Mouse (Mus musculus): ENCODE results near the gene Fam189b. TPM values are rescaled to one million over a fixed set of nuclear protein-coding genes. Genes with fewer than 3 reads are reported as not detected.

The Fam189b gene
- total and polyA plus RNA-seq, 2 experiments from 2014 or later, result 8.9 to 31.8 TPM

- peaks cover 87% of the 10 kb centered on the region for H3K36me3 ChIP-seq (ENCODE audit: insufficient read depth)
- no peak for DNase-seq
- WGBS, result 89% methylated on average over 10 of the region's 10 CpGs
Measured at GRCm38 (mm10) chr3:89236516-89236915, 53.6 kb downstream of the Fam189b start.

GRCm38 (mm10) chr3:89237682-89238081 lies 54.7 kb downstream of the Fam189b start:
- H3K27me3 ChIP-seq (ENCODE audit: insufficient read depth, low read length), result no peaks in the 10 kb centered on the region
- H3K4me1 ChIP-seq (ENCODE audit: insufficient read depth), result no peaks in the 10 kb centered on the region
- no peak overlapping the region for H3K4me3 ChIP-seq (ENCODE audit: low read depth, low read length)
- peaks cover 97% of the 10 kb centered on the region for H3K36me3 ChIP-seq (ENCODE audit: insufficient read depth)
- 89% methylated on average over 21 of the region's 21 CpGs for WGBS
- no peaks in the 10 kb centered on the region for H3K9me3 ChIP-seq (ENCODE audit: low read length)
- no peak for DNase-seq
- TF ChIP-seq CTCF (IDR thresholded peaks at IDR 0.05; ENCODE audit: low read depth), result no peak
- H3K4me2 ChIP-seq (ENCODE audit: low read depth), result no peak overlapping the region
- no peak overlapping the region for H3K27ac ChIP-seq (ENCODE audit: low read depth, low read length)
- H3K9ac ChIP-seq, result no peak overlapping the region
- no peak for ATAC-seq

More at GRCm38 (mm10) chr3:89236516-89236915, 53.6 kb downstream of the Fam189b start:
- Histone ChIP-seq H3K27ac (ENCODE audit: low read depth, low read length) (no peak overlapping the region), H3K4me1 (ENCODE audit: insufficient read depth) (no peaks in the 10 kb centered on the region), H3K27me3 (ENCODE audit: insufficient read depth, low read length) (no peaks in the 10 kb centered on the region), H3K4me2 (ENCODE audit: low read depth) (no peak overlapping the region), H3K9ac (no peak overlapping the region), H3K9me3 (ENCODE audit: low read length) (no peaks in the 10 kb centered on the region), H3K4me3 (ENCODE audit: low read depth, low read length) (no peak overlapping the region)
- no peak for ATAC-seq
- TF ChIP-seq CTCF (IDR thresholded peaks at IDR 0.05; ENCODE audit: low read depth), result no peak

GRCm38 (mm10) chr3:89238494-89238893 lies 55.6 kb downstream of the Fam189b start:
- Histone ChIP-seq H3K27ac (ENCODE audit: low read depth, low read length) (no peak overlapping the region), H3K9me3 (ENCODE audit: low read length) (no peaks in the 10 kb centered on the region), H3K4me3 (ENCODE audit: low read depth, low read length) (no peak overlapping the region), H3K4me2 (ENCODE audit: low read depth) (no peak overlapping the region), H3K4me1 (ENCODE audit: insufficient read depth) (no peaks in the 10 kb centered on the region), H3K36me3 (ENCODE audit: insufficient read depth) (peaks cover 90% of the 10 kb centered on the region), H3K27me3 (ENCODE audit: insufficient read depth, low read length) (no peaks in the 10 kb centered on the region), H3K9ac (no peak overlapping the region)
- no peak for TF ChIP-seq CTCF (IDR thresholded peaks at IDR 0.05; ENCODE audit: low read depth)
- DNase-seq (no peak), ATAC-seq (no peak)
- 80% methylated on average over 12 of the region's 12 CpGs for WGBS

MicroRNAs within 50 kb of the gene (microRNA counts, 519-probe panel; counts per million panel counts)
- 3,579 counts per million, percentile 36 among the panel's probes with 10 or more counts for microRNA mmu-miR-92b

Small RNA genes lying within 50 kb of the gene (microRNA-seq; reads per million reads assigned to microRNA genes)
- 3,346 to 3,755 reads per million in 2 experiments for gene Mir92b

Other genes starting within 250 kb of the Fam189b start
- gene Ash1l, start 232.5 kb upstream of the Fam189b start, total RNA-seq (2014; rRNA removed), result 25.9 and 28.9 TPM in 2 replicates
- gene Ash1l, start 232.5 kb upstream of the Fam189b start, polyA plus RNA-seq (2015; fragmentation: Nextera tagmentation; extraction: Ambion mirVana), result 6.8 and 12.8 TPM in 2 replicates
- 76.2 and 83.0 TPM in 2 replicates for gene Dap3, start 232.0 kb upstream of the Fam189b start, total RNA-seq (2014; rRNA removed)
- gene Dap3, start 232.0 kb upstream of the Fam189b start, polyA plus RNA-seq (2015; fragmentation: Nextera tagmentation; extraction: Ambion mirVana), result 127 and 141 TPM in 2 replicates
- gene Rusc1, start 89.8 kb upstream of the Fam189b start, total RNA-seq (2014; rRNA removed), result 148 and 158 TPM in 2 replicates
- 86.1 and 101 TPM in 2 replicates for gene Rusc1, start 89.8 kb upstream of the Fam189b start, polyA plus RNA-seq (2015; fragmentation: Nextera tagmentation; extraction: Ambion mirVana)
- gene Gm43738, start 82.0 kb upstream of the Fam189b start, total RNA-seq (2014; rRNA removed), result not detected in 2 replicates
- gene Gm43738, start 82.0 kb upstream of the Fam189b start, polyA plus RNA-seq (2015; fragmentation: Nextera tagmentation; extraction: Ambion mirVana), result not detected in 2 replicates
- 421 and 510 TPM in 2 replicates for gene Fdps, start 81.2 kb upstream of the Fam189b start, total RNA-seq (2014; rRNA removed)
- gene Fdps, start 81.2 kb upstream of the Fam189b start, polyA plus RNA-seq (2015; fragmentation: Nextera tagmentation; extraction: Ambion mirVana), result 435 and 441 TPM in 2 replicates
- 0.08 and 0.76 TPM in 2 replicates for gene Pklr, start 47.0 kb upstream of the Fam189b start, total RNA-seq (2014; rRNA removed)
- gene Pklr, start 47.0 kb upstream of the Fam189b start, polyA plus RNA-seq (2015; fragmentation: Nextera tagmentation; extraction: Ambion mirVana), result 0.19 TPM in 1 of 2 replicates, not detected in the other
- gene Hcn3, start 22.9 kb upstream of the Fam189b start, total RNA-seq (2014; rRNA removed), result 44.9 and 45.5 TPM in 2 replicates
- gene Hcn3, start 22.9 kb upstream of the Fam189b start, polyA plus RNA-seq (2015; fragmentation: Nextera tagmentation; extraction: Ambion mirVana), result 22.7 and 30.3 TPM in 2 replicates
- 35.6 and 43.1 TPM in 2 replicates for gene Clk2, start 18.3 kb upstream of the Fam189b start, total RNA-seq (2014; rRNA removed)
- 11.2 and 12.8 TPM in 2 replicates for gene Clk2, start 18.3 kb upstream of the Fam189b start, polyA plus RNA-seq (2015; fragmentation: Nextera tagmentation; extraction: Ambion mirVana)
- 44.3 and 63.7 TPM in 2 replicates for gene Scamp3, start 5.7 kb upstream of the Fam189b start, total RNA-seq (2014; rRNA removed)
- 116 and 124 TPM in 2 replicates for gene Scamp3, start 5.7 kb upstream of the Fam189b start, polyA plus RNA-seq (2015; fragmentation: Nextera tagmentation; extraction: Ambion mirVana)
- 46.9 and 51.1 TPM in 2 replicates for gene Gba, start 19.8 kb downstream of the Fam189b start, total RNA-seq (2014; rRNA removed)
- gene Gba, start 19.8 kb downstream of the Fam189b start, polyA plus RNA-seq (2015; fragmentation: Nextera tagmentation; extraction: Ambion mirVana), result 40.4 and 41.7 TPM in 2 replicates
- gene Thbs3, start 32.0 kb downstream of the Fam189b start, total RNA-seq (2014; rRNA removed), result 53.6 and 74.1 TPM in 2 replicates
- gene Thbs3, start 32.0 kb downstream of the Fam189b start, polyA plus RNA-seq (2015; fragmentation: Nextera tagmentation; extraction: Ambion mirVana), result 31.1 and 42.8 TPM in 2 replicates
- gene Mtx1, start 43.9 kb downstream of the Fam189b start, total RNA-seq (2014; rRNA removed), result 142 and 167 TPM in 2 replicates
- gene Mtx1, start 43.9 kb downstream of the Fam189b start, polyA plus RNA-seq (2015; fragmentation: Nextera tagmentation; extraction: Ambion mirVana), result 199 and 212 TPM in 2 replicates
- 1.3 and 1.6 TPM in 2 replicates for gene Muc1, start 45.9 kb downstream of the Fam189b start, total RNA-seq (2014; rRNA removed)
- gene Muc1, start 45.9 kb downstream of the Fam189b start, polyA plus RNA-seq (2015; fragmentation: Nextera tagmentation; extraction: Ambion mirVana), result 0.27 and 0.35 TPM in 2 replicates
- 67.0 and 68.1 TPM in 2 replicates for gene Krtcap2, start 62.8 kb downstream of the Fam189b start, total RNA-seq (2014; rRNA removed)
- 221 and 244 TPM in 2 replicates for gene Krtcap2, start 62.8 kb downstream of the Fam189b start, polyA plus RNA-seq (2015; fragmentation: Nextera tagmentation; extraction: Ambion mirVana)
- 83.0 and 98.3 TPM in 2 replicates for gene Trim46, start 63.2 kb downstream of the Fam189b start, total RNA-seq (2014; rRNA removed)
- 56.0 and 63.5 TPM in 2 replicates for gene Trim46, start 63.2 kb downstream of the Fam189b start, polyA plus RNA-seq (2015; fragmentation: Nextera tagmentation; extraction: Ambion mirVana)
- gene Dpm3, start 76.2 kb downstream of the Fam189b start, total RNA-seq (2014; rRNA removed), result 66.7 and 160 TPM in 2 replicates
- gene Dpm3, start 76.2 kb downstream of the Fam189b start, polyA plus RNA-seq (2015; fragmentation: Nextera tagmentation; extraction: Ambion mirVana), result 74.9 and 96.8 TPM in 2 replicates
- 22.1 and 26.7 TPM in 2 replicates for gene Slc50a1, start 87.4 kb downstream of the Fam189b start, total RNA-seq (2014; rRNA removed)
- 34.8 and 36.8 TPM in 2 replicates for gene Slc50a1, start 87.4 kb downstream of the Fam189b start, polyA plus RNA-seq (2015; fragmentation: Nextera tagmentation; extraction: Ambion mirVana)
- gene Efna1, start 98.0 kb downstream of the Fam189b start, total RNA-seq (2014; rRNA removed), result 5.5 and 8.4 TPM in 2 replicates
- 10.8 and 11.1 TPM in 2 replicates for gene Efna1, start 98.0 kb downstream of the Fam189b start, polyA plus RNA-seq (2015; fragmentation: Nextera tagmentation; extraction: Ambion mirVana)
- gene Efna3, start 139.8 kb downstream of the Fam189b start, total RNA-seq (2014; rRNA removed), result 76.7 and 80.7 TPM in 2 replicates
- gene Efna3, start 139.8 kb downstream of the Fam189b start, polyA plus RNA-seq (2015; fragmentation: Nextera tagmentation; extraction: Ambion mirVana), result 68.9 and 73.8 TPM in 2 replicates
- gene Efna4, start 154.9 kb downstream of the Fam189b start, total RNA-seq (2014; rRNA removed), result 8.4 and 11.1 TPM in 2 replicates
- 7.8 and 8.1 TPM in 2 replicates for gene Efna4, start 154.9 kb downstream of the Fam189b start, polyA plus RNA-seq (2015; fragmentation: Nextera tagmentation; extraction: Ambion mirVana)
- gene Adam15, start 166.9 kb downstream of the Fam189b start, total RNA-seq (2014; rRNA removed), result 47.9 and 53.3 TPM in 2 replicates
- 50.1 and 56.4 TPM in 2 replicates for gene Adam15, start 166.9 kb downstream of the Fam189b start, polyA plus RNA-seq (2015; fragmentation: Nextera tagmentation; extraction: Ambion mirVana)
- 0.19 and 0.46 TPM in 2 replicates for gene Dcst2, start 178.8 kb downstream of the Fam189b start, total RNA-seq (2014; rRNA removed)
- 0.43 and 0.56 TPM in 2 replicates for gene Dcst2, start 178.8 kb downstream of the Fam189b start, polyA plus RNA-seq (2015; fragmentation: Nextera tagmentation; extraction: Ambion mirVana)
- gene Dcst1, start 182.1 kb downstream of the Fam189b start, total RNA-seq (2014; rRNA removed), result 0.15 TPM in 1 of 2 replicates, not detected in the other
- gene Dcst1, start 182.1 kb downstream of the Fam189b start, polyA plus RNA-seq (2015; fragmentation: Nextera tagmentation; extraction: Ambion mirVana), result 0.89 and 1.3 TPM in 2 replicates
- gene Zbtb7b, start 211.6 kb downstream of the Fam189b start, total RNA-seq (2014; rRNA removed), result 2.1 and 4.9 TPM in 2 replicates
- gene Zbtb7b, start 211.6 kb downstream of the Fam189b start, polyA plus RNA-seq (2015; fragmentation: Nextera tagmentation; extraction: Ambion mirVana), result 0.33 and 0.75 TPM in 2 replicates
- 4.2 TPM in 1 of 2 replicates, not detected in the other for gene Lenep, start 219.7 kb downstream of the Fam189b start, total RNA-seq (2014; rRNA removed)
- 0.40 TPM in 1 of 2 replicates, not detected in the other for gene Lenep, start 219.7 kb downstream of the Fam189b start, polyA plus RNA-seq (2015; fragmentation: Nextera tagmentation; extraction: Ambion mirVana)
- 25.6 and 34.9 TPM in 2 replicates for gene Flad1, start 228.7 kb downstream of the Fam189b start, total RNA-seq (2014; rRNA removed)
- gene Flad1, start 228.7 kb downstream of the Fam189b start, polyA plus RNA-seq (2015; fragmentation: Nextera tagmentation; extraction: Ambion mirVana), result 30.9 and 31.5 TPM in 2 replicates
- gene Cks1b, start 235.2 kb downstream of the Fam189b start, total RNA-seq (2014; rRNA removed), result 24.5 and 27.3 TPM in 2 replicates
- gene Cks1b, start 235.2 kb downstream of the Fam189b start, polyA plus RNA-seq (2015; fragmentation: Nextera tagmentation; extraction: Ambion mirVana), result 93.9 and 109 TPM in 2 replicates
- gene Shc1, start 235.3 kb downstream of the Fam189b start, total RNA-seq (2014; rRNA removed), result 15.8 and 19.8 TPM in 2 replicates
- 11.3 and 11.8 TPM in 2 replicates for gene Shc1, start 235.3 kb downstream of the Fam189b start, polyA plus RNA-seq (2015; fragmentation: Nextera tagmentation; extraction: Ambion mirVana)
- 62.5 and 72.1 TPM in 2 replicates for gene Pygo2, start 247.1 kb downstream of the Fam189b start, total RNA-seq (2014; rRNA removed)
- gene Pygo2, start 247.1 kb downstream of the Fam189b start, polyA plus RNA-seq (2015; fragmentation: Nextera tagmentation; extraction: Ambion mirVana), result 42.5 and 43.5 TPM in 2 replicates

Measured in forebrain, postnatal 0 days (tissue).